Mouse (Mus musculus) hindbrain, embryonic 10.5 days (tissue): Measurements from ENCODE around the gene Pappa2. TPM values are rescaled to one million over a fixed set of nuclear protein-coding genes. Genes with fewer than 3 reads are reported as not detected.

Experiments used
- DNase-seq: peaks from one replicate; pipeline ENCODE4 v3.0.0-alpha.2; 2017; ENCODE audit warnings: low spot score
- H3K27ac ChIP-seq: fragments of 300-500 bp; sonication (generic); 2 replicates; pipeline ENCODE4 v1.5.1; 2016; ENCODE audit warnings: mild to moderate bottlenecking, moderate library complexity
- H3K27me3 ChIP-seq: fragments of 300-500 bp; sonication (generic); 2 replicates; pipeline ENCODE4 v1.6.1; 2016; ENCODE audit warnings: mild to moderate bottlenecking; ENCODE audit not compliant: poor library complexity, insufficient read depth, severe bottlenecking
- H3K36me3 ChIP-seq: fragments of 300-500 bp; sonication (generic); 2 replicates; pipeline ENCODE4 v1.6.1; 2016; ENCODE audit warnings: mild to moderate bottlenecking, moderate library complexity
- H3K4me1 ChIP-seq: fragments of 300-500 bp; sonication (generic); replicated peaks from 2 replicates; pipeline ENCODE4 v1.6.1; 2016; ENCODE audit warnings: mild to moderate bottlenecking
- H3K4me3 ChIP-seq: fragments of 300-500 bp; sonication (generic); 2 replicates; pipeline ENCODE4 v1.5.1; 2016; ENCODE audit warnings: mild to moderate bottlenecking, moderate library complexity
- H3K9me3 ChIP-seq: fragments of 300-500 bp; sonication (generic); 2 replicates; pipeline ENCODE4 v1.6.1; 2016; ENCODE audit warnings: mild to moderate bottlenecking, moderate library complexity
- WGBS: fragments of 180-500 bp; shearing (Covaris S2); methylation state at CpG from one replicate; pipeline ENCODE4 v1.1.7; 2016; 5-methylcytosine and 5-hydroxymethylcytosine counted together
- polyA plus RNA-seq: library from polyadenylated mRNA; unstranded; fragments of >200 nt; fragmentation: Nextera tagmentation; extraction: Ambion mirVana; gene quantifications from 2 replicates; pipeline ENCODE4 v1.2.1, GENCODE M21; 2016

Pappa2 gene
- polyA plus RNA-seq, 1 experiment from 2014 or later = 1.0 TPM

DNA sequence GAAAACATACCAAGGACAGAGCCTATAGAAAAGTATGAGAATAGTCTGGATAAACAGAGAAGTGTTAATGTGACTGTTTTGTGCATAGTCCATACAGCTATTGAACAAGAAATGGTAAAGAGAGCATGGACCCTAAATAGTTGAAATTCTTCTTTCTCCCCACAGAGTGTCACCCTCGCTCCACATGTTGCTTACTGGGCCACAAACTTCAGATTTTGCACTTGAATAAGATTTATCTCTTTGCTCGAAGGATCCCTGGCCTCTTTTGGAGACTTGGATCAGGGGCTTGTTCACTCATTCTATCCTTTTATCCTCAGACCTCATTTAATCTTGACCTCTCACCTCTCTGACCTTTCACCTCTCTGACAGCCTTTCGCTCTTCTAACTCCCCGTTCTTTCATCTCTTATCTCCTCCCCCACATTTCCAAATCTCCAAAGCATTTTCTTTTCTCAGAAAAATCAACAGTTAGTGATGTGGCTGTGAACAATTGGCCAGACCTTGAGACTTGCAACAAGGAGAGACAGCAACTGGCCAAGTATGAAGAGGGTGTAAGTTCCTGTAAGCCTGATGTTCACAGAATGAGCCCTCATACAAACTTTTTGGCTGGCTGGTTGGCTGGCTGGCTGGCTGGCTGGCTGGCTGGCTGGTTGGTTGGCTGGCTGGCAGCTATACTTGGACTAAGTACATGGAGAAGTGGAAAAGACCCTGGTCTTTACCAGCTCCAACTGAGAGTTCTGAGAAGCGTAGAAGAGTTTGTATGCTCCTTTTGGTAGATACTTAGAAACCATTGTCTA, 266.8 kb downstream of the Pappa2 start:
- Histone ChIP-seq H3K27me3 (no peaks in the 10 kb centered on the region), H3K4me1 (peaks cover 5% of the 10 kb centered on the region; the same call in 1 of the 2 replicates), H3K36me3 (no peaks in the 10 kb centered on the region), H3K27ac (no peak overlapping the region), H3K9me3 (no peaks in the 10 kb centered on the region), H3K4me3 (no peak overlapping the region)
- peak; percentile 22 for DNase-seq
- WGBS = 39% methylated on average over 5 of the region's 5 CpGs

DNA sequence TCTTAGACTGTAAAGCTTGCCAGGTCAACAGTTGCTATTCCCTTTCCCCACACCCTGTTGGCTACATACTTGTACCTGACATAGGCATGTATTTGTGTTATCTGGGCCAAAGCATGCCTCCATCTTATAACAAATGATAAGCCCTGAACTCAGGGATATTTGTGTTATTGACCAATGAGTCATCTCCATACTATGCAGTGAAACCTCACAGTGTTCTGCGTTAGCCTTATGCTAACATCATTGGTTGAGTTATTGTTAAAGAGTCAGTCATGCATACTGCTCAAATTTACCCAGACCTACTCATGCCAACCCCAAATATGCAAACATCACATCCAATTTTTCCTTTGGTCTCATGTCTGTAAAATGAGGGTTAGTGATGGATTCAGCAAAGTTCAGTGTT, 279.0 kb downstream of the Pappa2 start:
- H3K27me3 ChIP-seq = no peaks in the 10 kb centered on the region
- WGBS = 93% methylated on average over 1 of the region's 1 CpGs
- H3K4me3 ChIP-seq = no peak overlapping the region
- H3K27ac ChIP-seq = no peak overlapping the region
- no peaks in the 10 kb centered on the region for H3K36me3 ChIP-seq
- H3K9me3 ChIP-seq = no peaks in the 10 kb centered on the region
- no peak for DNase-seq
- H3K4me1 ChIP-seq = peaks cover 5% of the 10 kb centered on the region; the same call in 1 of the 2 replicates

DNA sequence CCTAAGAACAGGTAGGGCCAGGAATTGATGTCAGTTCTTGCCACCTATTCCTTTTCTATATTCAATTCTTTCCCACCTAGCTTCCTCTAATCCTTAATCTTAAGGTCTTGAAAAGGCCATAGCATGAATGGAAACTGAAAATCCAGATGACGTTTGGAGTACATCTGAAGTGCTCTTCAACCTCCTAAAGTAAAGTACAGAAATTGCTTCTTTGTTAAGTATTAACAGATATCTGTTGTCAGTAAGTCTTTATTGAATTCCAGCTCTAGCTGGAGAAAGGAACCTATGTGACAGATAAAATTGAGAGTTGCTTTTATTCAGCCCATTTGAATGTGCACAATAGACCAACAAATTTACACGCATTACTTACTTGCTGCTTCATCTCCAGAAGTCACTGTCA, 280.1 kb downstream of the Pappa2 start:
- no peaks in the 10 kb centered on the region for H3K9me3 ChIP-seq

DNA sequence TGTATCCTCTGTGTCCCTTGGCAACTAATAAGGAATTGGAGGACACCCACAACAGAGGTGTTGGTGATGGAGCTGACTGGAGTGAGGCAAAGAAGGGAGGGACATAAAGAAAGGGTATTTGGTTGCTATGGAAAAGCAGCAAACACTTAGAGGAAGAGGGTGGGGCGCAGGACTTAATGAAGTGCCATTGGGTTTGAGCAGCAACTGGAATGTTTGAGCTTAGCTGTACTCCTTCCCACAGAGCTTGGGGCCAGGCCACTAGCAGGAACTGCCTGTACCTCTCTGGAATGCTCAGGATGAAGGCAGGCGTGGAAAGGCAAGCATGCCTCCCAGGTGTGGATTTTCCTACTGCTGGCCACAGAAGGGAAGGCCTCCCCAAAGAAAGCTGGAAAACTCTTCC, 281.0 kb downstream of the Pappa2 start:
- 81% methylated on average over 2 of the region's 2 CpGs for WGBS
- H3K4me1 ChIP-seq = peaks cover 5% of the 10 kb centered on the region; the same call in 1 of the 2 replicates
- H3K27ac ChIP-seq = no peak overlapping the region
- H3K27me3 ChIP-seq = no peaks in the 10 kb centered on the region
- DNase-seq = no peak
- no peaks in the 10 kb centered on the region for H3K36me3 ChIP-seq
- H3K9me3 ChIP-seq = no peaks in the 10 kb centered on the region
- H3K4me3 ChIP-seq = no peak overlapping the region

More for the DNA sequence above, 280.1 kb downstream of the Pappa2 start:
- Histone ChIP-seq H3K27ac (no peak overlapping the region), H3K4me1 (peaks cover 5% of the 10 kb centered on the region; the same call in 1 of the 2 replicates), H3K27me3 (no peaks in the 10 kb centered on the region), H3K4me3 (no peak overlapping the region), H3K36me3 (no peaks in the 10 kb centered on the region)
- 84% methylated on average over 2 of the region's 2 CpGs for WGBS
- DNase-seq = no peak

DNA sequence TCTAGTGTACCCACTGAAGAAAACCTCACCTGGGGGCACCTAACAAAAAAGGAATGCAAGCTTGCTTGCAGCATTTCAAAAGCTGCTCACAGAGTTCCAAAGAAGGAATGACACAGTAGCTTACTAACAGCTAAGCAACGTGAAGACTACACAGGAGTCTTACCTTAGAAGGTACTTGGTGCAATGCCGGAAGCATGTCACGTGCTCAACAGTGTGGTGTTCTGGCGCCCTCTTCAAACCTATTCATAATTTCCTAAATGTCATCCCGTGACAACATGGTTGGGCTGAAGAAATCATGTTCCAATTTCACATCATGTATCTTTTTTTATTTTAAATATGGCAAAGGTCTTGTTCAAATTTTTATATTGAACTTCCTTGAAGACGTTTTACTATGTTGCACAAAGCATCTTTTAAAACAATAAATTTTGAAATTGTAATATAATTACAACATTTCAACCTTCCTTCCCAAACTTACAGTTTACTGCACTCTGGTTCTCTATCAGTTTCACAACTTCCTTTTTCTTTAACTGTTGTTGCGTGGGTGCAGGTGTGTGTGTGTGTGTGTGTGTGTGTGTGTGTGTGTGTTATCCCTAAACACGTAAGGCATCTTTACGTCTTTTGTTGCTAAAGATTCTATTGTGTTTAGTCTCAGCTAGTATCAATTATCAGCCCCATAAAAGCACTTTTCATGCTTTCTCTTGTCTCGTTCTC, 282.3 kb downstream of the Pappa2 start:
- peaks cover under 1% of the 10 kb centered on the region; the same call in 1 of the 2 replicates for H3K4me1 ChIP-seq
- no peaks in the 10 kb centered on the region for H3K9me3 ChIP-seq
- H3K4me3 ChIP-seq = no peak overlapping the region
- no peak overlapping the region for H3K27ac ChIP-seq
- no peak for DNase-seq
- WGBS = 89% methylated on average over 10 of the region's 10 CpGs
- no peaks in the 10 kb centered on the region for H3K36me3 ChIP-seq
- no peaks in the 10 kb centered on the region for H3K27me3 ChIP-seq

DNA sequence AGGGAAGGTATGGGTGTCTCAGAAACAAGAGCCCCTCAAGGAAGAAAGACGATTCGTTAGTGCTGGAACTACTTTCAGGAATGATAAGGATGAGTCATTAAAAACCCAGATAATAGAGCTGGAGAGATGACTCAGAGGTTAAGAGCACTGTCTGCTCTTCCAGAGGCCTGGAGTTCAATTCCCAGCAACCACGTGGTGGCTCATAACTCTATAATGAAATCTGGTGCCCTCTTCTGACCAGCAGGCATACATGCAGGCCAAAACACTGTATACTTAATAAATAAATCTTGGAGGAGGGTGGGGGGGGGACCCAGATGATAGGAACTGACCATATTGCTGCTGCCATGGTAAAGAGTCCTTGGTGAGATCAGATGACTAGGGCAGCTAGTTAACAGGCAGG, 282.9 kb downstream of the Pappa2 start:
- Histone ChIP-seq H3K9me3 (no peaks in the 10 kb centered on the region), H3K4me3 (no peak overlapping the region), H3K36me3 (no peaks in the 10 kb centered on the region), H3K4me1 (no peaks in the 10 kb centered on the region), H3K27me3 (no peaks in the 10 kb centered on the region), H3K27ac (no peak overlapping the region)
- WGBS = 72% methylated on average over 3 of the region's 3 CpGs
- DNase-seq = no peak

DNA sequence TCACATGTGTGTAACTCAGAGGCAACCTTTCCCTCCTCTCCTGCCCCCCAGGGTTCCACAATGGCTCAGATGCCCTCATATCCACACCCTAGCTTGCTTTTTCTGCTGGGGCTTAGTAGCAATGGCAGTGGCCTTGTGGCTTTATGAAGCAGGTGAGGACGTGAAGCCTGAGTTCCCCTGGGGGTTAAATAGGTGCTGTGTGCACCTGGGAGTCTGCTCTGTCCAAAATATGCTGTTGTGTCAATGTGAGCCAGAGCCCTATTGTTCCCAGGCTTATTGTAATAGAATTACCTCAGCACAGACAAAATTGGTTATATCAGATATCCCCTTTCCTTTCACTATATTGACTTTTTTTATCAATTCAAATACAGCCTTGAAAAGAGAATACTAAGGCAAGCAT, 292.6 kb downstream of the Pappa2 start:
- Histone ChIP-seq H3K27me3 (no peaks in the 10 kb centered on the region), H3K27ac (no peak overlapping the region), H3K9me3 (no peaks in the 10 kb centered on the region), H3K4me1 (no peaks in the 10 kb centered on the region), H3K4me3 (no peak overlapping the region), H3K36me3 (peaks cover 9% of the 10 kb centered on the region)
- DNase-seq = no peak
- 76% methylated on average over 1 of the region's 1 CpGs for WGBS

DNA sequence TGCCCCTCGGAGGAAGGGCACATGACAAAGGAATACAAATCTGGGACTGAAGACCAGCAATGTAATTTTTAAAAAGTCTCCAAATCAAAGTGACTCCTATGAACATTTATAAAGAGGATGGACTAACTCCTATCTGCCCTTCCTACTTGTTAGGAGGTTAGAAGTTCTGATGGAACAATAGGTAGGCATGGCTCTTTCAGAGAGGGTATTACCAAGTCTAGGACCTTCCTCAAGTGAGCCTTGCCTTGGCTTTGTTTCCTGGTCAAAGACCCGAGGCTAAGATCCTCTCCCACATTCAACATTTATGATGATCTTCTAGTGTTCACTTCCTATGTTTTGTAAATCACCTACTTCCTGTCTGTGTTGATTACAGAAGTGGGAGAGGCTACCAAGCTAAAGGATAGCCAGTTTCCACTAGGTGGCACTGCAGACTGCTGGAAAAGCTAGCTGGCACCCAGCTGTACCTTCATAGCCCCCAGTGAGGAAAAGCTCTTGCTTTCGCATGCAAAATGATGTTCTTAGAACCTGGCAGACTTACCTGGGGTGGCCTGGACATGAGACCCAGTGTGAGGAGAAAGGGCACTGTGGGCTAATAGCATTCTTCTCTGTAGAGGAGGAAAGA, 310.2 kb downstream of the Pappa2 start:
- Histone ChIP-seq H3K27ac (no peak overlapping the region), H3K4me3 (no peak overlapping the region), H3K36me3 (0 out of 2 replicates have a peak, but pooled peaks cover 8% of the 10 kb centered on the region), H3K4me1 (no peaks in the 10 kb centered on the region), H3K27me3 (no peaks in the 10 kb centered on the region), H3K9me3 (no peaks in the 10 kb centered on the region)
- WGBS = 54% methylated on average over 3 of the region's 3 CpGs
- DNase-seq = peak; percentile 55

DNA sequence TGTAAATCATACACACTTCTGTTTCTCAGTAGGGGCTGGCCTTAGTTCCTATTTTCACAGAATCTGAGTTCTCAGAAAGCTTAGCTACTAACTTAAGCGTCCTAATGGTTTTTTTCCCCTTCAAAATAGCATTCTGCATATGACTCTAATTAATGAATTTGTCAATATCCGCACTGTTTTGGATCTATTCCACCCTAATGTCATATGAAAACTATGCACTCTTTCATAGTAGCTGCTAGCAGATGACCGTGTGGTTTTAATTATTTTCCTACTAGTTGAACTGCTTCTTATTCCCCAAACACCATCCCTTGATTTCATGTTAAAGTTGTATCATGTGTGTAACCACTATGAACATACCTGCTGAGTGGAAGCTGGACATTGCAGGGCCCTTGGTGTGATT, 314.3 kb downstream of the Pappa2 start:
- DNase-seq = no peak
- WGBS = 75% methylated on average over 3 of the region's 3 CpGs
- Histone ChIP-seq H3K4me3 (no peak overlapping the region), H3K4me1 (no peaks in the 10 kb centered on the region), H3K27ac (no peak overlapping the region), H3K36me3 (peaks cover 5% of the 10 kb centered on the region; the same call in 1 of the 2 replicates), H3K9me3 (no peaks in the 10 kb centered on the region), H3K27me3 (no peaks in the 10 kb centered on the region)
